Mouse (Mus musculus) embryo, embryonic 10 days (tissue): ENCODE measurements around the gene Kif12.

ENCODE experiments used
- DNase-seq: peaks from one replicate; pipeline ENCODE4 v3.0.0-alpha.2; 2015; ENCODE audit warnings: low spot score

Kif12 gene

GRCm38 (mm10) chr4:63158961-63159592, 12.9 kb downstream of the Kif12 start:
- peak; percentile 92 for DNase-seq

- DNase-seq = no peak
Observed at GRCm38 (mm10) chr4:63158192-63158591, 13.7 kb downstream of the Kif12 start.

GRCm38 (mm10) chr4:63156726-63157634, 15.0 kb downstream of the Kif12 start:
- no peak for DNase-seq

GRCm38 (mm10) chr4:63155596-63155995, 16.3 kb downstream of the Kif12 start:
- DNase-seq = no peak

GRCm38 (mm10) chr4:63154699-63155098, 17.2 kb downstream of the Kif12 start, which contains the start of gene Ambp:
Gene Ambp (minus strand): TSS chr4:63154799.
- DNase-seq = no peak

- DNase-seq = no peak
Observed at GRCm38 (mm10) chr4:63154028-63154427, 17.9 kb downstream of the Kif12 start.

- DNase-seq = no peak
Observed at GRCm38 (mm10) chr4:63151127-63151526, 20.8 kb downstream of the Kif12 start.

- DNase-seq = no peak
Observed at GRCm38 (mm10) chr4:63147268-63147667, 24.7 kb downstream of the Kif12 start.

- DNase-seq = no peak
Observed at GRCm38 (mm10) chr4:63129891-63130624, 41.9 kb downstream of the Kif12 start.

- peak; percentile 12 for DNase-seq
Observed at GRCm38 (mm10) chr4:63124861-63125466, 47.0 kb downstream of the Kif12 start.

GRCm38 (mm10) chr4:63118639-63119437, 53.1 kb downstream of the Kif12 start:
- DNase-seq = peak; percentile 90
